Mouse (Mus musculus): ENCODE measurements around the gene Tpm1.

Tpm1 gene

GRCm38 (mm10) chr9:67049086-67049824 lies at the start of gene Tpm1:
Tpm1 (minus strand) TSS chr9:67049406.
- ChIA-PET CTCF (interaction anchor here in 3 of 4 experiments (0.5 to 7.3 kb wide), 8 partner anchors 8 to 469 kb away, joined by 3 to 83 read pairs (median 4); no protein-coding TSS in a partner anchor), POLR2A (interaction anchor here in 3 of 4 experiments (0.6 to 3.9 kb wide), 18 partner anchors 14 to 340 kb away, joined by 3 to 18 read pairs (median 3); no protein-coding TSS in a partner anchor)

GRCm38 (mm10) chr9:67094371-67094770 lies 45.2 kb upstream of the Tpm1 start:
- ChIA-PET CTCF (interaction anchor here in 1 of 4 experiments (0.7 to 1.0 kb wide), 2 partner anchors 49 to 52 kb away, joined by 3 read pairs; no protein-coding TSS in a partner anchor), POLR2A (no interaction called here)

- POLR2A ChIA-PET, result interaction anchor here in 1 of 4 experiments (0.7 kb wide), 1 partner anchor 97 kb away, joined by 3 read pairs; no protein-coding TSS in a partner anchor
- CTCF ChIA-PET, result no interaction called here
These were observed 43.0 kb upstream of the Tpm1 start for GRCm38 (mm10) chr9:67092210-67092609.

- ChIA-PET CTCF (interaction anchor here in 1 of 4 experiments (1.8 kb wide), 1 partner anchor 48 kb away, joined by 7 read pairs; no protein-coding TSS in a partner anchor), POLR2A (no interaction called here)
These were observed 42.4 kb upstream of the Tpm1 start for GRCm38 (mm10) chr9:67091598-67091997.

- CTCF ChIA-PET, result interaction anchor here in 1 of 4 experiments (1.8 kb wide), 1 partner anchor 47 kb away, joined by 7 read pairs; no protein-coding TSS in a partner anchor
- POLR2A ChIA-PET, result interaction anchor here in 1 of 4 experiments (0.8 kb wide), 1 partner anchor 13 kb away, joined by 3 read pairs; no protein-coding TSS in a partner anchor
These were observed 41.9 kb upstream of the Tpm1 start for GRCm38 (mm10) chr9:67091151-67091550.

- CTCF ChIA-PET, result interaction anchor here in 1 of 4 experiments (1.8 kb wide), 1 partner anchor 47 kb away, joined by 7 read pairs; no protein-coding TSS in a partner anchor
These were observed 41.4 kb upstream of the Tpm1 start for GRCm38 (mm10) chr9:67090633-67091045.

GRCm38 (mm10) chr9:67089167-67089566 lies 40.0 kb upstream of the Tpm1 start:
- CTCF ChIA-PET, result interaction anchor here in 3 of 4 experiments (0.6 kb wide), 3 partner anchors 19 to 604 kb away, joined by 3 to 5 read pairs (median 3); no protein-coding TSS in a partner anchor
- POLR2A ChIA-PET, result interaction anchor here in 1 of 4 experiments (0.6 kb wide), 2 partner anchors 211 to 777 kb away, joined by 4 read pairs; no protein-coding TSS in a partner anchor

More at GRCm38 (mm10) chr9:67090633-67091045, 41.4 kb upstream of the Tpm1 start:
- POLR2A ChIA-PET, result interaction anchor here in 1 of 4 experiments (0.6 to 0.8 kb wide), 2 partner anchors 12 to 117 kb away, joined by 3 read pairs; no protein-coding TSS in a partner anchor

GRCm38 (mm10) chr9:67083801-67084200 lies 34.6 kb upstream of the Tpm1 start:
- ChIA-PET POLR2A (no interaction called here), CTCF (interaction anchor here in 1 of 4 experiments (0.7 kb wide), 1 partner anchor 16 kb away, joined by 10 read pairs; no protein-coding TSS in a partner anchor)

- ChIA-PET CTCF (interaction anchor here in 1 of 4 experiments (0.8 kb wide), 1 partner anchor 38 kb away, joined by 3 read pairs; no protein-coding TSS in a partner anchor), POLR2A (no interaction called here)
These were observed 32.5 kb upstream of the Tpm1 start for GRCm38 (mm10) chr9:67081688-67082087.

- CTCF ChIA-PET, result interaction anchor here in 3 of 4 experiments (0.5 to 1.3 kb wide), 6 partner anchors 10 to 606 kb away, joined by 3 to 14 read pairs (median 6); no protein-coding TSS in a partner anchor
- POLR2A ChIA-PET, result interaction anchor here in 3 of 4 experiments (0.5 to 1.7 kb wide), 12 partner anchors 8 to 479 kb away, joined by 3 to 6 read pairs (median 3); partner anchors contain the start of gene Tpm1 (in 1 of the 3)
These were observed 28.6 kb upstream of the Tpm1 start for GRCm38 (mm10) chr9:67077658-67078319.

GRCm38 (mm10) chr9:67077266-67077657 lies 28.1 kb upstream of the Tpm1 start:
- CTCF ChIA-PET, result interaction anchor here in 2 of 4 experiments (0.5 to 0.6 kb wide), 2 partner anchors 11 to 64 kb away, joined by 6 to 8 read pairs; no protein-coding TSS in a partner anchor
- POLR2A ChIA-PET, result interaction anchor here in 3 of 4 experiments (0.7 to 1.7 kb wide), 8 partner anchors 8 to 160 kb away, joined by 3 to 6 read pairs (median 4); no protein-coding TSS in a partner anchor

GRCm38 (mm10) chr9:67072182-67072581 lies 23.0 kb upstream of the Tpm1 start:
- POLR2A ChIA-PET, result interaction anchor here in 1 of 4 experiments (3.4 kb wide), 1 partner anchor 23 kb away, joined by 13 read pairs; the partner anchor contains the start of gene Tpm1
- CTCF ChIA-PET, result no interaction called here

- ChIA-PET CTCF (interaction anchor here in 3 of 4 experiments (0.6 to 1.0 kb wide), 4 partner anchors 14 to 82 kb away, joined by 3 to 4 read pairs (median 3); no protein-coding TSS in a partner anchor), POLR2A (interaction anchor here in 2 of 4 experiments (0.7 to 3.4 kb wide), 4 partner anchors 20 to 555 kb away, joined by 3 to 13 read pairs (median 7); partner anchors contain the start of gene Tpm1 (in 1 of the 2))
These were observed 22.4 kb upstream of the Tpm1 start for GRCm38 (mm10) chr9:67071596-67071995.

- POLR2A ChIA-PET, result interaction anchor here in 2 of 4 experiments (0.7 to 3.4 kb wide), 7 partner anchors 15 to 555 kb away, joined by 3 to 13 read pairs (median 4); partner anchors contain the start of gene Tpm1 (in 2 of the 2)
- CTCF ChIA-PET, result interaction anchor here in 3 of 4 experiments (0.6 to 1.0 kb wide), 6 partner anchors 14 to 146 kb away, joined by 3 to 6 read pairs (median 4); no protein-coding TSS in a partner anchor
These were observed 21.9 kb upstream of the Tpm1 start for GRCm38 (mm10) chr9:67071103-67071502.

GRCm38 (mm10) chr9:67066616-67067015 lies 17.4 kb upstream of the Tpm1 start:
- POLR2A ChIA-PET, result no interaction called here
- CTCF ChIA-PET, result interaction anchor here in 1 of 4 experiments (0.7 kb wide), 1 partner anchor 21 kb away, joined by 3 read pairs; no protein-coding TSS in a partner anchor

GRCm38 (mm10) chr9:67059714-67060113 lies 10.5 kb upstream of the Tpm1 start:
- ChIA-PET CTCF (interaction anchor here in 1 of 4 experiments (1.2 to 1.3 kb wide), 2 partner anchors 15 to 16 kb away, joined by 3 to 4 read pairs; no protein-coding TSS in a partner anchor), POLR2A (interaction anchor here in 1 of 4 experiments (4.5 kb wide), 1 partner anchor 12 kb away, joined by 17 read pairs; no protein-coding TSS in a partner anchor)

GRCm38 (mm10) chr9:67058366-67058765 lies 9.2 kb upstream of the Tpm1 start:
- ChIA-PET POLR2A (interaction anchor here in 1 of 4 experiments (4.5 kb wide), 1 partner anchor 11 kb away, joined by 17 read pairs; no protein-coding TSS in a partner anchor), CTCF (interaction anchor here in 2 of 4 experiments (1.4 to 2.9 kb wide), 2 partner anchors 13 to 14 kb away, joined by 4 to 18 read pairs; no protein-coding TSS in a partner anchor)

Measured in embryonic stem cell, embryonic (primary cell).